Mouse (Mus musculus) left cerebral cortex, postnatal 10 days (tissue): Measurements from ENCODE around the gene Neurl1b. TPM values are rescaled to one million over a fixed set of nuclear protein-coding genes. Genes with fewer than 3 reads are reported as not detected.

Experiments
- DNase-seq, 2 experiments: peaks; one replicate each; pipeline ENCODE4 v3.0.0; 2021 to 2022; ENCODE audit warnings: low spot score in 2 of 2, mixed read lengths in 1 of 2; ENCODE audit errors: extremely low spot score in 1 of 2
- intact Hi-C: fragments of 180-260 bp; cut with DNase I; formaldehyde crosslinking; loops from one replicate; pipeline ENCODE4 v1.15.1; 2025
- total RNA-seq, 2 experiments: library from RNA; stranded (reverse); gene quantifications; 2 replicates each; pipeline ENCODE4 v1.2.3; 2021

Neurl1b gene
- total RNA-seq, 2 experiments from 2014 or later: 118 to 135 TPM

GRCm38 (mm10) chr17:26437089-26437815, 22.6 kb downstream of the Neurl1b start:
- DNase-seq: no peak
- intact Hi-C loops: no loop called here

- DNase-seq: no peak
- intact Hi-C loops: no loop called here
Observed at GRCm38 (mm10) chr17:26439001-26439400, 24.4 kb downstream of the Neurl1b start.

- intact Hi-C loops: no loop called here
- DNase-seq: no peak
Observed at GRCm38 (mm10) chr17:26441024-26441423, 26.4 kb downstream of the Neurl1b start.

- DNase-seq: no peak
- intact Hi-C loops: no loop called here
Observed at GRCm38 (mm10) chr17:26442197-26442596, 27.6 kb downstream of the Neurl1b start.

GRCm38 (mm10) chr17:26443865-26444264, 29.2 kb downstream of the Neurl1b start:
- DNase-seq: no peak
- intact Hi-C loops: no loop called here

GRCm38 (mm10) chr17:26449472-26449871, 34.8 kb downstream of the Neurl1b start:
- no peak for DNase-seq
- intact Hi-C loops: no loop called here

GRCm38 (mm10) chr17:26451651-26452295, 37.1 kb downstream of the Neurl1b start:
- intact Hi-C loops: loop anchor here (2.0 kb wide), 1 partner anchor 137 kb away; no protein-coding TSS in a partner anchor
- peak in 1 of 2 experiments; percentile 54 for DNase-seq

GRCm38 (mm10) chr17:26452371-26452972, 37.8 kb downstream of the Neurl1b start:
- intact Hi-C loops: loop anchor here (2.0 kb wide), 1 partner anchor 138 kb away; no protein-coding TSS in a partner anchor
- DNase-seq: peak; percentile 63 to 64

- no peak for DNase-seq
- intact Hi-C loops: no loop called here
Observed at GRCm38 (mm10) chr17:26457506-26457905, 42.9 kb downstream of the Neurl1b start.

- intact Hi-C loops: no loop called here
- DNase-seq: no peak
Observed at GRCm38 (mm10) chr17:26458049-26458448, 43.4 kb downstream of the Neurl1b start.

GRCm38 (mm10) chr17:26462634-26463170, 48.1 kb downstream of the Neurl1b start:
- intact Hi-C loops: loop anchor here (5.0 to 10.0 kb wide), 2 partner anchors 322 to 425 kb away; partner anchors contain the start of gene Bnip1
- DNase-seq: peak; percentile 69 to 81

- intact Hi-C loops: loop anchor here (5.0 to 10.0 kb wide), 2 partner anchors 321 to 424 kb away; partner anchors contain the start of gene Bnip1
- peak in 1 of 2 experiments; percentile 20 for DNase-seq
Observed at GRCm38 (mm10) chr17:26463432-26463831, 48.8 kb downstream of the Neurl1b start.

- intact Hi-C loops: loop anchor here (5.0 to 10.0 kb wide), 2 partner anchors 321 to 423 kb away; partner anchors contain the start of gene Bnip1
- DNase-seq: no peak
Observed at GRCm38 (mm10) chr17:26463984-26464383, 49.4 kb downstream of the Neurl1b start.

- DNase-seq: no peak
- intact Hi-C loops: loop anchor here (5.0 to 10.0 kb wide), 2 partner anchors 320 to 423 kb away; partner anchors contain the start of gene Bnip1
Observed at GRCm38 (mm10) chr17:26464481-26464880, 49.9 kb downstream of the Neurl1b start.

GRCm38 (mm10) chr17:26464972-26465371, 50.3 kb downstream of the Neurl1b start:
- DNase-seq: peak in 1 of 2 experiments; percentile 70
- intact Hi-C loops: loop anchor here (5.0 to 10.0 kb wide), 3 partner anchors 42 to 422 kb away; partner anchors contain the start of gene Bnip1

GRCm38 (mm10) chr17:26466741-26467150, 52.1 kb downstream of the Neurl1b start:
- DNase-seq: peak; percentile 77 to 85
- intact Hi-C loops: loop anchor here (2.0 to 10.0 kb wide), 3 partner anchors 41 to 318 kb away; partner anchors contain the start of gene Bnip1

- peak in 1 of 2 experiments; percentile 15 for DNase-seq
- intact Hi-C loops: loop anchor here (2.0 to 10.0 kb wide), 3 partner anchors 40 to 317 kb away; partner anchors contain the start of gene Bnip1
Observed at GRCm38 (mm10) chr17:26467619-26468018, 53.0 kb downstream of the Neurl1b start.

- intact Hi-C loops: loop anchor here (5.0 to 10.0 kb wide), 2 partner anchors 39 to 317 kb away; partner anchors contain the start of gene Bnip1
- peak in 1 of 2 experiments; percentile 14 for DNase-seq
Observed at GRCm38 (mm10) chr17:26468102-26468894, 53.7 kb downstream of the Neurl1b start.
